Mouse (Mus musculus): ENCODE results near the gene Ppil3. TPM values are rescaled to one million over a fixed set of nuclear protein-coding genes. Genes with fewer than 3 reads are reported as not detected.

Ppil3 gene
- polyA plus RNA-seq, 1 experiment from 2014 or later = 28.0 TPM

GRCm38 (mm10) chr1:58460566-58460965, 15.3 kb upstream of the Ppil3 start:
- no peak for ATAC-seq
- Histone ChIP-seq H3K27me3 (replicated peaks; ENCODE audit: control insufficient read depth, insufficient read depth, low read length) (no peaks in the 10 kb centered on the region), H3K4me3 (ENCODE audit: low read depth, low read length) (no peak overlapping the region), H3K9ac (ENCODE audit: low read depth, low read length) (no peak overlapping the region), H3K9me3 (ENCODE audit: control insufficient read depth) (no peaks in the 10 kb centered on the region), H3K36me3 (ENCODE audit: control insufficient read depth, insufficient read depth) (peaks cover 59% of the 10 kb centered on the region), H3K4me1 (replicated peaks; ENCODE audit: control insufficient read depth, insufficient read depth, low read length) (no peaks in the 10 kb centered on the region), H3K4me2 (replicated peaks; ENCODE audit: low read depth) (no peak overlapping the region), H3K27ac (ENCODE audit: low read depth, low read length) (no peak overlapping the region)
- WGBS = 77% methylated on average over 3 of the region's 3 CpGs
- no peak for TF ChIP-seq CTCF (IDR thresholded peaks at IDR 0.05; ENCODE audit: low read depth)

- Histone ChIP-seq H3K27me3 (replicated peaks; ENCODE audit: control insufficient read depth, insufficient read depth, low read length) (no peaks in the 10 kb centered on the region), H3K9me3 (ENCODE audit: control insufficient read depth) (no peaks in the 10 kb centered on the region), H3K4me1 (replicated peaks; ENCODE audit: control insufficient read depth, insufficient read depth, low read length) (no peaks in the 10 kb centered on the region), H3K4me3 (ENCODE audit: low read depth, low read length) (no peak overlapping the region), H3K4me2 (replicated peaks; ENCODE audit: low read depth) (no peak overlapping the region), H3K36me3 (ENCODE audit: control insufficient read depth, insufficient read depth) (peaks cover 62% of the 10 kb centered on the region), H3K27ac (ENCODE audit: low read depth, low read length) (no peak overlapping the region), H3K9ac (ENCODE audit: low read depth, low read length) (no peak overlapping the region)
- no peak for ATAC-seq
- WGBS = 86% methylated on average over 2 of the region's 2 CpGs
- no peak for TF ChIP-seq CTCF (IDR thresholded peaks at IDR 0.05; ENCODE audit: low read depth)
Measured at GRCm38 (mm10) chr1:58458867-58459266, 13.6 kb upstream of the Ppil3 start.

GRCm38 (mm10) chr1:58458175-58458574, 12.9 kb upstream of the Ppil3 start:
- Histone ChIP-seq H3K4me1 (replicated peaks; ENCODE audit: control insufficient read depth, insufficient read depth, low read length) (no peaks in the 10 kb centered on the region), H3K9ac (ENCODE audit: low read depth, low read length) (no peak overlapping the region), H3K27me3 (replicated peaks; ENCODE audit: control insufficient read depth, insufficient read depth, low read length) (no peaks in the 10 kb centered on the region), H3K27ac (ENCODE audit: low read depth, low read length) (no peak overlapping the region), H3K36me3 (ENCODE audit: control insufficient read depth, insufficient read depth) (peaks cover 65% of the 10 kb centered on the region), H3K4me2 (replicated peaks; ENCODE audit: low read depth) (no peak overlapping the region), H3K4me3 (ENCODE audit: low read depth, low read length) (no peak overlapping the region), H3K9me3 (ENCODE audit: control insufficient read depth) (no peaks in the 10 kb centered on the region)
- no peak for ATAC-seq
- WGBS = 67% methylated on average over 5 of the region's 5 CpGs
- TF ChIP-seq CTCF (IDR thresholded peaks at IDR 0.05; ENCODE audit: low read depth) = no peak

DNA sequence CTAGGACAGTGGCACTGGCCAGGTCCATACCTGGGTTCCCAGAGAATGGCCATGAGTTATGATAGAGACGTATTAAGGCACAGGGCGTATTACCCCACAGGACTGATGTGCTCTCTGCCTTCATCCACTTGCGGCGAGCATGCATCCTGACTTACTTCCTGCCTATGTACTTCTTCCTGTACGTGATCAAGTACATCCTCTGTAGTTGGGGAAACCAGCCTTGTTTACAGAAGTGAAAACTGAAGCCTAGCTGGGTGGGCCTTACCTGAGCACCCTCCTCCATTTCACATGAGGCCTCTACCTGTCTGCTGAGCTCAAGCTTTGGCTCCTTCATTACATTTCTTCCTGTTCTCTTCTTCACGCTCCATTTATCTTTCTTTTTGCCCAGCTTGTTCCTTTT, 9.0 kb upstream of the Ppil3 start:
- no peaks in the 10 kb centered on the region for H3K4me1 ChIP-seq (replicated peaks; ENCODE audit: control insufficient read depth, insufficient read depth, low read length)
- no peaks in the 10 kb centered on the region for H3K27me3 ChIP-seq (replicated peaks; ENCODE audit: control insufficient read depth, insufficient read depth, low read length)
- no peak for ATAC-seq
- H3K4me2 ChIP-seq (replicated peaks; ENCODE audit: low read depth) = no peak overlapping the region
- no peak overlapping the region for H3K9ac ChIP-seq (ENCODE audit: low read depth, low read length)
- no peaks in the 10 kb centered on the region for H3K9me3 ChIP-seq (ENCODE audit: control insufficient read depth)
- no peak for TF ChIP-seq CTCF (IDR thresholded peaks at IDR 0.05; ENCODE audit: low read depth)
- H3K27ac ChIP-seq (ENCODE audit: low read depth, low read length) = no peak overlapping the region
- H3K4me3 ChIP-seq (ENCODE audit: low read depth, low read length) = no peak overlapping the region
- WGBS = 88% methylated on average over 6 of the region's 6 CpGs
- H3K36me3 ChIP-seq (ENCODE audit: control insufficient read depth, insufficient read depth) = peaks cover 76% of the 10 kb centered on the region

DNA sequence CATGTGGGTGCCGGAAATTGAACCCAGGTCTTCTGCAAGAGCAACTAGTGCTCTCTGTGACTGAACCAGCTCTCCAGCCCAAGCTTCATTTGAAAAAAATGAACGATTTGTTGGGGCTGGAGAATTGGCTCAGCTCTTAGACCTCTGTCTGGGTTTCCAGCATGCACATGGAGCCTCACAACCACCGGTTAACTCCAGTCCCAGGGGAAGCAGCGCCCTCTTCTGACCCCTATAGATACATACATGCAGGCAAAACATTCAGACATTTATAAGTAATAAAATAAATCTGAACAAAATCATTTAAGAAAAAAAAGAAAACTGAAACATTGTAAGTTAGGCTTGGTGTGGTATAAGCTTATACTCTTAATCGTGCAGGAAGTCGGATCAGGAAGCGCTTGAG, 3.1 kb upstream of the Ppil3 start:
- Histone ChIP-seq H3K9me3 (ENCODE audit: control insufficient read depth) (no peaks in the 10 kb centered on the region), H3K4me1 (replicated peaks; ENCODE audit: control insufficient read depth, insufficient read depth, low read length) (0 out of 2 replicates have a peak, but pooled peaks cover 6% of the 10 kb centered on the region), H3K9ac (ENCODE audit: low read depth, low read length) (no peak overlapping the region), H3K36me3 (ENCODE audit: control insufficient read depth, insufficient read depth) (peaks cover 33% of the 10 kb centered on the region), H3K4me3 (ENCODE audit: low read depth, low read length) (no peak overlapping the region), H3K4me2 (replicated peaks; ENCODE audit: low read depth) (no peak overlapping the region), H3K27me3 (replicated peaks; ENCODE audit: control insufficient read depth, insufficient read depth, low read length) (no peaks in the 10 kb centered on the region), H3K27ac (ENCODE audit: low read depth, low read length) (no peak overlapping the region)
- WGBS = 86% methylated on average over 7 of the region's 7 CpGs
- TF ChIP-seq CTCF (IDR thresholded peaks at IDR 0.05; ENCODE audit: low read depth) = 0 out of 2 replicates have a peak, but pooled peaks have one; percentile 16
- ATAC-seq = no peak

- no peaks in the 10 kb centered on the region for H3K9me3 ChIP-seq (ENCODE audit: control insufficient read depth)
- WGBS = 93% methylated on average over 7 of the region's 7 CpGs
- no peak for TF ChIP-seq CTCF (IDR thresholded peaks at IDR 0.05; ENCODE audit: low read depth)
- H3K27ac ChIP-seq (ENCODE audit: low read depth, low read length) = no peak overlapping the region
- no peaks in the 10 kb centered on the region for H3K27me3 ChIP-seq (replicated peaks; ENCODE audit: control insufficient read depth, insufficient read depth, low read length)
- H3K4me2 ChIP-seq (replicated peaks; ENCODE audit: low read depth) = no peak overlapping the region
- peaks cover 27% of the 10 kb centered on the region for H3K36me3 ChIP-seq (ENCODE audit: control insufficient read depth, insufficient read depth)
- H3K4me1 ChIP-seq (replicated peaks; ENCODE audit: control insufficient read depth, insufficient read depth, low read length) = 0 out of 2 replicates have a peak, but pooled peaks cover 6% of the 10 kb centered on the region
- no peak overlapping the region for H3K9ac ChIP-seq (ENCODE audit: low read depth, low read length)
- no peak overlapping the region for H3K4me3 ChIP-seq (ENCODE audit: low read depth, low read length)
- ATAC-seq = no peak
Measured at GRCm38 (mm10) chr1:58447766-58448165, 2.5 kb upstream of the Ppil3 start.

DNA sequence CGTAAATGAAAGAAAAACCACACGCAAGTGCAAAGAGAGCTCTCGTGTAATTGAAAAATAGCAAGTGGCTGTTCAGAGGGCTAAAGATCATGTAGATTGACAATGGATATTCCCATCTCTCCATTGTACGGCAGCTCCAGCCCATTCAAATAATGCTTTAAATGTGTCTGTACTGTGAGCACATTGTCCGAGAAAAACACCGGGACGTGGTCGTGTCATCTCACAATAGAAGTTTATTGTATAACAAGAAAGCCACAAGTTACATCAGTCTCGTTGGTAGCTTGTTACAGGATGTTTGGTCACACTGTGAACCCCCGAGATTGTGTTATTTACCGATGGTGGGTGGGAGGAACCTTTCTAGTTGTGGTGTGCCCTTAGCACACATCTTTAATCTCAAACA, 575 bp upstream of the Ppil3 start:
- no peaks in the 10 kb centered on the region for H3K27me3 ChIP-seq (replicated peaks; ENCODE audit: control insufficient read depth, insufficient read depth, low read length)
- 0 out of 2 replicates have a peak, but pooled peaks cover 6% of the 10 kb centered on the region for H3K4me1 ChIP-seq (replicated peaks; ENCODE audit: control insufficient read depth, insufficient read depth, low read length)
- H3K4me3 ChIP-seq (ENCODE audit: low read depth, low read length) = peak overlapping the region; percentile 73
- H3K27ac ChIP-seq (ENCODE audit: low read depth, low read length) = peak overlapping the region; percentile 87
- 3% methylated on average over 11 of the region's 11 CpGs for WGBS
- ATAC-seq = no peak
- no peaks in the 10 kb centered on the region for H3K9me3 ChIP-seq (ENCODE audit: control insufficient read depth)
- H3K4me2 ChIP-seq (replicated peaks; ENCODE audit: low read depth) = peak overlapping the region; percentile 80
- peaks cover 18% of the 10 kb centered on the region for H3K36me3 ChIP-seq (ENCODE audit: control insufficient read depth, insufficient read depth)
- TF ChIP-seq CTCF (IDR thresholded peaks at IDR 0.05; ENCODE audit: low read depth) = no peak
- peak overlapping the region; percentile 72 for H3K9ac ChIP-seq (ENCODE audit: low read depth, low read length)

Measured in intestine, postnatal 0 days (tissue).